Mouse (Mus musculus) liver, embryonic 14.5 days (tissue): ENCODE measurements around the gene Myo1b. TPM values are rescaled to one million over a fixed set of nuclear protein-coding genes. Genes with fewer than 3 reads are reported as not detected.

Experiments
- ATAC-seq: fragments of 200-750 bp; cut with Nextera tagmentation; 2 replicates; pipeline ENCODE4 v1.8.0; 2017; ENCODE audit warnings: moderate number of reproducible peaks, mild to moderate bottlenecking, moderate library complexity; ENCODE audit not compliant: insufficient read depth
- DNase-seq, 3 experiments: peaks; one replicate each; pipeline ENCODE4 v3.0.0-alpha.2; 2012 to 2013; ENCODE audit warnings: low read depth in 3 of 3, low spot score in 3 of 3
- H3K27ac ChIP-seq: fragments of 300-500 bp; sonication (generic); 2 replicates; pipeline ENCODE4 v1.5.1; 2014; ENCODE audit warnings: moderate library complexity, mild to moderate bottlenecking, control low read depth, inconsistent platforms
- H3K27me3 ChIP-seq: fragments of 300-500 bp; sonication (generic); 2 replicates; pipeline ENCODE4 v1.6.1; 2014; ENCODE audit warnings: mild to moderate bottlenecking, low read length, moderate library complexity; ENCODE audit not compliant: control insufficient read depth, insufficient read depth
- H3K36me3 ChIP-seq: fragments of 300-500 bp; sonication (generic); replicated peaks from 2 replicates; pipeline ENCODE4 v1.6.1; 2014; ENCODE audit warnings: low read depth; ENCODE audit not compliant: control insufficient read depth, insufficient read depth
- H3K4me1 ChIP-seq, 2 experiments: fragments of 200-500 bp in 1 of 2; fragments of 300-500 bp in 1 of 2; sonication (generic) in 1 of 2; replicated peaks; 2 replicates each; pipeline ENCODE4 v1.6.1; 2012 to 2014; ENCODE audit warnings: antibody characterized with exemption in 1 of 2, inconsistent platforms in 1 of 2, low read length in 1 of 2; ENCODE audit not compliant: control insufficient read depth in 2 of 2, insufficient read depth in 2 of 2
- H3K4me2 ChIP-seq: fragments of 300-500 bp; sonication (generic); 2 replicates; pipeline ENCODE4 v1.6.1; 2014; ENCODE audit warnings: low read depth, mild to moderate bottlenecking, control low read depth, moderate library complexity
- H3K4me3 ChIP-seq, 2 experiments: fragments of 200-500 bp in 1 of 2; fragments of 300-500 bp in 1 of 2; sonication (generic) in 1 of 2; 2 replicates each; pipeline ENCODE4 v1.5.1; 2012 to 2014; ENCODE audit warnings: low read depth in 2 of 2, low read length in 2 of 2, mild to moderate bottlenecking in 2 of 2, control low read depth in 1 of 2, inconsistent platforms in 1 of 2, moderate library complexity in 1 of 2; ENCODE audit not compliant: insufficient read depth in 1 of 2
- H3K9ac ChIP-seq: fragments of 300-500 bp; sonication (generic); replicated peaks from 2 replicates; pipeline ENCODE4 v1.6.1; 2014; ENCODE audit warnings: mild to moderate bottlenecking, control low read depth, moderate library complexity
- H3K9me3 ChIP-seq: fragments of 300-500 bp; sonication (generic); 2 replicates; pipeline ENCODE4 v1.6.1; 2016; ENCODE audit warnings: low read length, mixed read lengths; ENCODE audit not compliant: control insufficient read depth
- CTCF ChIP-seq: IDR thresholded peaks from 2 replicates; pipeline ENCODE4 v1.5.1; 2016; ENCODE audit warnings: antibody characterized with exemption, low read depth, control low read depth
- EP300 ChIP-seq: IDR thresholded peaks from 2 replicates; pipeline ENCODE4 v1.6.1; 2016; ENCODE audit warnings: antibody characterized with exemption, low read depth
- WGBS: fragments of 180-500 bp; shearing (Covaris S2); extraction: QIAGEN DNeasy Blood & Tissue Kit; methylation state at CpG from one replicate; pipeline ENCODE4 v1.1.7; 2014; ENCODE audit not compliant: insufficient replicate concordance; 5-methylcytosine and 5-hydroxymethylcytosine counted together
- polyA plus RNA-seq, 2 experiments: library from polyadenylated mRNA; depleted of rRNA in 1 of 2; stranded (reverse) in 1 of 2; unstranded in 1 of 2; fragments of >200 nt; fragmentation: Nextera tagmentation in 1 of 2; extraction: Ambion mirVana in 1 of 2; gene quantifications; 2 replicates each; pipeline versions ENCODE4 v1.2.1 to v1.2.3; 2012 to 2014

Myo1b gene
- polyA plus RNA-seq, 2 experiments = 3.8 to 9.1 TPM

GRCm38 (mm10) chr1:51820520-51820919 lies 95.4 kb downstream of the Myo1b start:
- Histone ChIP-seq H3K27ac (no peak overlapping the region), H3K36me3 (no peaks in the 10 kb centered on the region), H3K4me3 (no peak overlapping the region), H3K27me3 (no peaks in the 10 kb centered on the region), H3K9me3 (no peaks in the 10 kb centered on the region), H3K9ac (no peak overlapping the region), H3K4me1 (no peaks in the 10 kb centered on the region), H3K4me2 (no peak overlapping the region)
- no peak for DNase-seq
- ATAC-seq = no peak
- WGBS = 72% methylated on average over 6 of the region's 6 CpGs
- TF ChIP-seq CTCF (no peak), EP300 (no peak)

- no peak for DNase-seq
Observed at GRCm38 (mm10) chr1:51820013-51820441, 95.8 kb downstream of the Myo1b start.

GRCm38 (mm10) chr1:51815636-51816035 lies 100.2 kb downstream of the Myo1b start:
- H3K36me3 ChIP-seq = no peaks in the 10 kb centered on the region
- H3K9ac ChIP-seq = no peak overlapping the region
- ATAC-seq = no peak
- no peak for DNase-seq
- no peak overlapping the region for H3K4me2 ChIP-seq
- no peak overlapping the region for H3K4me3 ChIP-seq
- H3K4me1 ChIP-seq = no peaks in the 10 kb centered on the region
- 37% methylated on average over 1 of the region's 1 CpGs for WGBS
- TF ChIP-seq EP300 (no peak), CTCF (no peak)
- no peak overlapping the region for H3K27ac ChIP-seq
- H3K27me3 ChIP-seq = no peaks in the 10 kb centered on the region
- no peaks in the 10 kb centered on the region for H3K9me3 ChIP-seq

More at GRCm38 (mm10) chr1:51820013-51820441, 95.8 kb downstream of the Myo1b start:
- Histone ChIP-seq H3K9me3 (no peaks in the 10 kb centered on the region), H3K4me2 (no peak overlapping the region), H3K4me1 (no peaks in the 10 kb centered on the region), H3K36me3 (no peaks in the 10 kb centered on the region), H3K9ac (no peak overlapping the region), H3K27ac (no peak overlapping the region), H3K27me3 (no peaks in the 10 kb centered on the region), H3K4me3 (no peak overlapping the region)
- TF ChIP-seq EP300 = no peak
- no peak for TF ChIP-seq CTCF
- 65% methylated on average over 7 of the region's 7 CpGs for WGBS
- no peak for ATAC-seq

GRCm38 (mm10) chr1:51814854-51815630 lies 100.8 kb downstream of the Myo1b start:
- no peak overlapping the region for H3K27ac ChIP-seq
- ATAC-seq (no peak), DNase-seq (no peak)
- no peaks in the 10 kb centered on the region for H3K4me1 ChIP-seq
- TF ChIP-seq EP300 (no peak), CTCF (no peak)
- 52% methylated on average over 5 of the region's 5 CpGs for WGBS
- no peak overlapping the region for H3K4me2 ChIP-seq
- no peaks in the 10 kb centered on the region for H3K9me3 ChIP-seq
- no peak overlapping the region for H3K9ac ChIP-seq
- H3K4me3 ChIP-seq = no peak overlapping the region
- no peaks in the 10 kb centered on the region for H3K36me3 ChIP-seq
- H3K27me3 ChIP-seq = no peaks in the 10 kb centered on the region

GRCm38 (mm10) chr1:51808847-51809246 lies 107.0 kb downstream of the Myo1b start:
- no peaks in the 10 kb centered on the region for H3K9me3 ChIP-seq
- H3K4me2 ChIP-seq = no peak overlapping the region
- DNase-seq (no peak), ATAC-seq (no peak)
- TF ChIP-seq EP300 (no peak), CTCF (no peak)
- no peaks in the 10 kb centered on the region for H3K27me3 ChIP-seq
- H3K4me3 ChIP-seq = no peak overlapping the region
- no peaks in the 10 kb centered on the region for H3K36me3 ChIP-seq
- no peaks in the 10 kb centered on the region for H3K4me1 ChIP-seq
- H3K27ac ChIP-seq = no peak overlapping the region
- 56% methylated on average over 10 of the region's 10 CpGs for WGBS
- H3K9ac ChIP-seq = no peak overlapping the region
